Mouse (Mus musculus): Measurements from ENCODE around the gene Mef2a. TPM values are rescaled to one million over a fixed set of nuclear protein-coding genes. Genes with fewer than 3 reads are reported as not detected.

Mef2a gene
- total and polyA plus RNA-seq, 2 experiments from 2014 or later = 47.7 to 80.9 TPM

- TF ChIP-seq CTCF (IDR thresholded peaks at IDR 0.05; ENCODE audit: low read depth) = no peak
- no peak overlapping the region for H3K9ac ChIP-seq
- no peak overlapping the region for H3K4me2 ChIP-seq (ENCODE audit: low read depth)
- no peaks in the 10 kb centered on the region for H3K36me3 ChIP-seq (ENCODE audit: insufficient read depth)
- ATAC-seq (no peak), DNase-seq (no peak)
- H3K27ac ChIP-seq (ENCODE audit: low read depth, low read length) = no peak overlapping the region
- H3K9me3 ChIP-seq (ENCODE audit: low read length) = no peaks in the 10 kb centered on the region
- H3K27me3 ChIP-seq (ENCODE audit: insufficient read depth, low read length) = no peaks in the 10 kb centered on the region
- H3K4me3 ChIP-seq (ENCODE audit: low read depth, low read length) = no peak overlapping the region
- WGBS = 54% methylated on average over 4 of the region's 4 CpGs
- H3K4me1 ChIP-seq (ENCODE audit: insufficient read depth) = no peaks in the 10 kb centered on the region
These were observed 160.7 kb downstream of the Mef2a start for GRCm38 (mm10) chr7:67211971-67212370.

- H3K9me3 ChIP-seq (ENCODE audit: low read length) = no peaks in the 10 kb centered on the region
- no peak overlapping the region for H3K4me3 ChIP-seq (ENCODE audit: low read depth, low read length)
- H3K27ac ChIP-seq (ENCODE audit: low read depth, low read length) = no peak overlapping the region
- H3K4me2 ChIP-seq (ENCODE audit: low read depth) = no peak overlapping the region
- ATAC-seq = no peak
- WGBS = 63% methylated on average over 6 of the region's 6 CpGs
- H3K36me3 ChIP-seq (ENCODE audit: insufficient read depth) = no peaks in the 10 kb centered on the region
- H3K27me3 ChIP-seq (ENCODE audit: insufficient read depth, low read length) = no peaks in the 10 kb centered on the region
- no peaks in the 10 kb centered on the region for H3K4me1 ChIP-seq (ENCODE audit: insufficient read depth)
- no peak overlapping the region for H3K9ac ChIP-seq
- no peak for TF ChIP-seq CTCF (IDR thresholded peaks at IDR 0.05; ENCODE audit: low read depth)
- no peak for DNase-seq
These were observed 161.3 kb downstream of the Mef2a start for GRCm38 (mm10) chr7:67211341-67211740.

GRCm38 (mm10) chr7:67210004-67210833 is 162.4 kb downstream of the Mef2a start:
- no peak for TF ChIP-seq CTCF (IDR thresholded peaks at IDR 0.05; ENCODE audit: low read depth)
- DNase-seq (no peak), ATAC-seq (no peak)
- H3K27me3 ChIP-seq (ENCODE audit: insufficient read depth, low read length) = no peaks in the 10 kb centered on the region
- no peaks in the 10 kb centered on the region for H3K4me1 ChIP-seq (ENCODE audit: insufficient read depth)
- no peaks in the 10 kb centered on the region for H3K36me3 ChIP-seq (ENCODE audit: insufficient read depth)
- H3K27ac ChIP-seq (ENCODE audit: low read depth, low read length) = no peak overlapping the region
- no peaks in the 10 kb centered on the region for H3K9me3 ChIP-seq (ENCODE audit: low read length)
- 75% methylated on average over 6 of the region's 6 CpGs for WGBS
- H3K9ac ChIP-seq = no peak overlapping the region
- no peak overlapping the region for H3K4me2 ChIP-seq (ENCODE audit: low read depth)
- H3K4me3 ChIP-seq (ENCODE audit: low read depth, low read length) = no peak overlapping the region

GRCm38 (mm10) chr7:67208317-67208716 is 164.3 kb downstream of the Mef2a start:
- Histone ChIP-seq H3K4me3 (ENCODE audit: low read depth, low read length) (no peak overlapping the region), H3K4me1 (ENCODE audit: insufficient read depth) (no peaks in the 10 kb centered on the region), H3K9ac (no peak overlapping the region), H3K9me3 (ENCODE audit: low read length) (no peaks in the 10 kb centered on the region), H3K27ac (ENCODE audit: low read depth, low read length) (no peak overlapping the region), H3K36me3 (ENCODE audit: insufficient read depth) (no peaks in the 10 kb centered on the region), H3K27me3 (ENCODE audit: insufficient read depth, low read length) (no peaks in the 10 kb centered on the region), H3K4me2 (ENCODE audit: low read depth) (no peak overlapping the region)
- ATAC-seq (no peak), DNase-seq (no peak)
- no peak for TF ChIP-seq CTCF (IDR thresholded peaks at IDR 0.05; ENCODE audit: low read depth)
- 75% methylated on average over 1 of the region's 1 CpGs for WGBS

- ATAC-seq = no peak
- 53% methylated on average over 6 of the region's 6 CpGs for WGBS
- no peaks in the 10 kb centered on the region for H3K9me3 ChIP-seq (ENCODE audit: low read length)
- H3K27me3 ChIP-seq (ENCODE audit: insufficient read depth, low read length) = no peaks in the 10 kb centered on the region
- no peak overlapping the region for H3K9ac ChIP-seq
- no peak overlapping the region for H3K4me2 ChIP-seq (ENCODE audit: low read depth)
- no peak overlapping the region for H3K4me3 ChIP-seq (ENCODE audit: low read depth, low read length)
- no peaks in the 10 kb centered on the region for H3K36me3 ChIP-seq (ENCODE audit: insufficient read depth)
- no peak overlapping the region for H3K27ac ChIP-seq (ENCODE audit: low read depth, low read length)
- no peak for DNase-seq
- no peaks in the 10 kb centered on the region for H3K4me1 ChIP-seq (ENCODE audit: insufficient read depth)
- TF ChIP-seq CTCF (IDR thresholded peaks at IDR 0.05; ENCODE audit: low read depth) = no peak
These were observed 165.0 kb downstream of the Mef2a start for GRCm38 (mm10) chr7:67207701-67208100.

- DNase-seq (no peak), ATAC-seq (no peak)
- Histone ChIP-seq H3K9me3 (ENCODE audit: low read length) (no peaks in the 10 kb centered on the region), H3K36me3 (ENCODE audit: insufficient read depth) (no peaks in the 10 kb centered on the region), H3K4me2 (ENCODE audit: low read depth) (no peak overlapping the region), H3K9ac (no peak overlapping the region), H3K4me3 (ENCODE audit: low read depth, low read length) (no peak overlapping the region), H3K27me3 (ENCODE audit: insufficient read depth, low read length) (no peaks in the 10 kb centered on the region), H3K27ac (ENCODE audit: low read depth, low read length) (no peak overlapping the region), H3K4me1 (ENCODE audit: insufficient read depth) (no peaks in the 10 kb centered on the region)
- no peak for TF ChIP-seq CTCF (IDR thresholded peaks at IDR 0.05; ENCODE audit: low read depth)
- WGBS = 80% methylated on average over 10 of the region's 10 CpGs
These were observed 166.2 kb downstream of the Mef2a start for GRCm38 (mm10) chr7:67206496-67206895.

GRCm38 (mm10) chr7:67205734-67206425 is 166.8 kb downstream of the Mef2a start:
- ATAC-seq (no peak), DNase-seq (no peak)
- H3K4me2 ChIP-seq (ENCODE audit: low read depth) = no peak overlapping the region
- 90% methylated on average over 9 of the region's 9 CpGs for WGBS
- H3K36me3 ChIP-seq (ENCODE audit: insufficient read depth) = no peaks in the 10 kb centered on the region
- no peak for TF ChIP-seq CTCF (IDR thresholded peaks at IDR 0.05; ENCODE audit: low read depth)
- no peaks in the 10 kb centered on the region for H3K27me3 ChIP-seq (ENCODE audit: insufficient read depth, low read length)
- H3K4me3 ChIP-seq (ENCODE audit: low read depth, low read length) = no peak overlapping the region
- H3K9ac ChIP-seq = no peak overlapping the region
- no peak overlapping the region for H3K27ac ChIP-seq (ENCODE audit: low read depth, low read length)
- H3K4me1 ChIP-seq (ENCODE audit: insufficient read depth) = no peaks in the 10 kb centered on the region
- H3K9me3 ChIP-seq (ENCODE audit: low read length) = no peaks in the 10 kb centered on the region

Data from forebrain, postnatal 0 days (tissue).